Mouse (Mus musculus): ENCODE results near the gene Il5ra. TPM values are rescaled to one million over a fixed set of nuclear protein-coding genes. Genes with fewer than 3 reads are reported as not detected.
A peak's percentile ranks its signal among the peaks of the same experiment; 100 is the strongest.

Il5ra gene
- polyA plus RNA-seq, 1 experiment, result 1.1 TPM

GRCm38 (mm10) chr6:106743556-106744233 lies 5.1 kb downstream of the Il5ra start:
- WGBS, result 46% methylated on average over 7 of the region's 7 CpGs
- DNase-seq (ENCODE audit: low read depth in 1 of 2, low spot score in 2 of 2), result no peak
- Histone ChIP-seq H3K4me3 (ENCODE audit: extremely low read depth, insufficient read depth, insufficient read length) (no peak overlapping the region), H3K27ac (ENCODE audit: insufficient read depth, low read length) (0 out of 2 replicates have a peak overlapping the region, but pooled peaks have one; percentile 22), H3K4me1 (ENCODE audit: control insufficient read depth, insufficient read depth, insufficient read length) (peaks cover 8% of the 10 kb centered on the region), H3K36me3 (ENCODE audit: control insufficient read depth, insufficient read depth, low read length) (no peaks in the 10 kb centered on the region), H3K27me3 (ENCODE audit: control insufficient read depth, insufficient read depth, low read length) (no peaks in the 10 kb centered on the region)
- no peak for TF ChIP-seq CTCF (IDR thresholded peaks at IDR 0.05; ENCODE audit: extremely low read depth, insufficient read depth, insufficient read length, insufficient replicate concordance)
- TF ChIP-seq POLR2A (IDR thresholded peaks at IDR 0.05; ENCODE audit: low read depth, low read length), result no peak

- TF ChIP-seq POLR2A (IDR thresholded peaks at IDR 0.05; ENCODE audit: low read depth, low read length), result no peak
- no peak for TF ChIP-seq CTCF (IDR thresholded peaks at IDR 0.05; ENCODE audit: extremely low read depth, insufficient read depth, insufficient read length, insufficient replicate concordance)
- Histone ChIP-seq H3K27ac (ENCODE audit: insufficient read depth, low read length) (no peak overlapping the region), H3K4me1 (ENCODE audit: control insufficient read depth, insufficient read depth, insufficient read length) (peaks cover 6% of the 10 kb centered on the region), H3K27me3 (ENCODE audit: control insufficient read depth, insufficient read depth, low read length) (no peaks in the 10 kb centered on the region), H3K36me3 (ENCODE audit: control insufficient read depth, insufficient read depth, low read length) (no peaks in the 10 kb centered on the region), H3K4me3 (ENCODE audit: extremely low read depth, insufficient read depth, insufficient read length) (no peak overlapping the region)
- no peak for DNase-seq (ENCODE audit: low read depth in 1 of 2, low spot score in 2 of 2)
- WGBS, result 84% methylated on average over 1 of the region's 1 CpGs
Measured at GRCm38 (mm10) chr6:106740244-106740825, 8.5 kb downstream of the Il5ra start.

- H3K4me1 ChIP-seq (ENCODE audit: control insufficient read depth, insufficient read depth, insufficient read length), result peaks cover 3% of the 10 kb centered on the region
- H3K4me3 ChIP-seq (ENCODE audit: extremely low read depth, insufficient read depth, insufficient read length), result no peak overlapping the region
- 38% methylated on average over 3 of the region's 3 CpGs for WGBS
- H3K27me3 ChIP-seq (ENCODE audit: control insufficient read depth, insufficient read depth, low read length), result no peaks in the 10 kb centered on the region
- TF ChIP-seq CTCF (IDR thresholded peaks at IDR 0.05; ENCODE audit: extremely low read depth, insufficient read depth, insufficient read length, insufficient replicate concordance) (no peak), POLR2A (IDR thresholded peaks at IDR 0.05; ENCODE audit: low read depth, low read length) (no peak)
- no peaks in the 10 kb centered on the region for H3K36me3 ChIP-seq (ENCODE audit: control insufficient read depth, insufficient read depth, low read length)
- H3K27ac ChIP-seq (ENCODE audit: insufficient read depth, low read length), result peak overlapping the region; percentile 88
- DNase-seq (ENCODE audit: low read depth in 1 of 2, low spot score in 2 of 2), result peak in 1 of 2 experiments; percentile 24
Measured at GRCm38 (mm10) chr6:106738229-106738628, 10.6 kb downstream of the Il5ra start.

GRCm38 (mm10) chr6:106732563-106732962 lies 16.3 kb downstream of the Il5ra start:
- no peak overlapping the region for H3K27ac ChIP-seq (ENCODE audit: insufficient read depth, low read length)
- H3K27me3 ChIP-seq (ENCODE audit: control insufficient read depth, insufficient read depth, low read length), result no peaks in the 10 kb centered on the region
- no peak for DNase-seq (ENCODE audit: low read depth in 1 of 2, low spot score in 2 of 2)
- no peak overlapping the region for H3K4me3 ChIP-seq (ENCODE audit: extremely low read depth, insufficient read depth, insufficient read length)
- whole genome bisulfite sequencing, result 41% methylated on average over 4 of the region's 4 CpGs
- no peak for TF ChIP-seq POLR2A (IDR thresholded peaks at IDR 0.05; ENCODE audit: low read depth, low read length)
- no peak for TF ChIP-seq CTCF (IDR thresholded peaks at IDR 0.05; ENCODE audit: extremely low read depth, insufficient read depth, insufficient read length, insufficient replicate concordance)
- H3K36me3 ChIP-seq (ENCODE audit: control insufficient read depth, insufficient read depth, low read length), result no peaks in the 10 kb centered on the region
- H3K4me1 ChIP-seq (ENCODE audit: control insufficient read depth, insufficient read depth, insufficient read length), result peaks cover 8% of the 10 kb centered on the region

- Histone ChIP-seq H3K27ac (ENCODE audit: insufficient read depth, low read length) (peak overlapping the region; percentile 55; the same call in 1 of the 2 replicates), H3K27me3 (ENCODE audit: control insufficient read depth, insufficient read depth, low read length) (no peaks in the 10 kb centered on the region), H3K36me3 (ENCODE audit: control insufficient read depth, insufficient read depth, low read length) (no peaks in the 10 kb centered on the region), H3K4me3 (ENCODE audit: extremely low read depth, insufficient read depth, insufficient read length) (no peak overlapping the region), H3K4me1 (ENCODE audit: control insufficient read depth, insufficient read depth, insufficient read length) (peaks cover 15% of the 10 kb centered on the region)
- DNase-seq (ENCODE audit: low read depth in 1 of 2, low spot score in 2 of 2), result peak in 1 of 2 experiments; percentile 23
- 38% methylated on average over 4 of the region's 4 CpGs for WGBS
- TF ChIP-seq POLR2A (IDR thresholded peaks at IDR 0.05; ENCODE audit: low read depth, low read length) (no peak), CTCF (IDR thresholded peaks at IDR 0.05; ENCODE audit: extremely low read depth, insufficient read depth, insufficient read length, insufficient replicate concordance) (no peak)
Measured at GRCm38 (mm10) chr6:106729682-106730314, 19.0 kb downstream of the Il5ra start.

GRCm38 (mm10) chr6:106727703-106728102 lies 21.1 kb downstream of the Il5ra start:
- DNase-seq (ENCODE audit: low read depth in 1 of 2, low spot score in 2 of 2), result no peak
- Histone ChIP-seq H3K27me3 (ENCODE audit: control insufficient read depth, insufficient read depth, low read length) (no peaks in the 10 kb centered on the region), H3K4me3 (ENCODE audit: extremely low read depth, insufficient read depth, insufficient read length) (no peak overlapping the region), H3K36me3 (ENCODE audit: control insufficient read depth, insufficient read depth, low read length) (no peaks in the 10 kb centered on the region), H3K4me1 (ENCODE audit: control insufficient read depth, insufficient read depth, insufficient read length) (peaks cover 15% of the 10 kb centered on the region), H3K27ac (ENCODE audit: insufficient read depth, low read length) (no peak overlapping the region)
- TF ChIP-seq POLR2A (IDR thresholded peaks at IDR 0.05; ENCODE audit: low read depth, low read length), result no peak
- TF ChIP-seq CTCF (IDR thresholded peaks at IDR 0.05; ENCODE audit: extremely low read depth, insufficient read depth, insufficient read length, insufficient replicate concordance), result no peak
- WGBS, result 13% methylated on average over 1 of the region's 1 CpGs

All from spleen, adult 2 months (tissue).